Mouse (Mus musculus) brain, embryonic 14.5 days (tissue): ENCODE results near the gene Tcf20. TPM values are rescaled to one million over a fixed set of nuclear protein-coding genes. Genes with fewer than 3 reads are reported as not detected.

Experiments
- DNase-seq: peaks from one replicate; pipeline ENCODE4 v3.0.0-alpha.2; 2011; ENCODE audit warnings: low read depth
- CTCF ChIP-seq: fragments of 200-500 bp; IDR thresholded peaks from 2 replicates; pipeline ENCODE4 v1.5.1; 2012; ENCODE audit warnings: inconsistent platforms, mild to moderate bottlenecking, moderate library complexity, borderline replicate concordance; ENCODE audit not compliant: insufficient read depth, insufficient read length; ENCODE audit errors: extremely low read depth
- POLR2A ChIP-seq: fragments of 200-500 bp; IDR thresholded peaks from 2 replicates; pipeline ENCODE4 v1.6.1; 2012; ENCODE audit warnings: mild to moderate bottlenecking, inconsistent platforms, borderline replicate concordance; ENCODE audit not compliant: poor library complexity, insufficient read depth, insufficient read length, severe bottlenecking; ENCODE audit errors: extremely low read depth
- polyA plus RNA-seq: library from polyadenylated mRNA; depleted of rRNA; stranded (reverse); fragments of >200 nt; gene quantifications from 2 replicates; pipeline ENCODE4 v1.2.3, GENCODE M21; 2012; rRNA removed

Gene Tcf20
- polyA plus RNA-seq, 1 experiment = 46.8 TPM

GRCm38 (mm10) chr15:82765943-82766342 is 221.7 kb downstream of the Tcf20 start:
- no peak for DNase-seq
- TF ChIP-seq CTCF (no peak), POLR2A (no peak)

GRCm38 (mm10) chr15:82764881-82765280 is 222.8 kb downstream of the Tcf20 start:
- TF ChIP-seq CTCF (no peak), POLR2A (no peak)

GRCm38 (mm10) chr15:82763631-82764420 is 223.8 kb downstream of the Tcf20 start, which contains the start of gene Cyp2d40:
Cyp2d40 (minus strand) TSS chr15:82764183.
- TF ChIP-seq POLR2A = no peak
- TF ChIP-seq CTCF = no peak
- no peak for DNase-seq

More at GRCm38 (mm10) chr15:82764881-82765280, 222.8 kb downstream of the Tcf20 start:
- no peak for DNase-seq

Other genes with a start within 250 kb of the Tcf20 start
- gene Cyp2d40, start 223.7 kb downstream of the Tcf20 start, polyA plus RNA-seq = 0.05 and 0.16 TPM in 2 replicates
- 0.12 and 0.16 TPM in 2 replicates for gene Cyp2d26, start 193.6 kb downstream of the Tcf20 start, polyA plus RNA-seq
- 1.7 and 2.1 TPM in 2 replicates for gene Nfam1, start 45.4 kb upstream of the Tcf20 start, polyA plus RNA-seq
- 7.6 and 15.0 TPM in 2 replicates for gene Serhl, start 101.6 kb upstream of the Tcf20 start, polyA plus RNA-seq
- 106 and 111 TPM in 2 replicates for gene Rrp7a, start 134.9 kb upstream of the Tcf20 start, polyA plus RNA-seq
- gene Poldip3, start 161.5 kb upstream of the Tcf20 start, polyA plus RNA-seq = 92.9 and 101 TPM in 2 replicates
- 49.4 and 85.4 TPM in 2 replicates for gene Cyb5r3, start 184.7 kb upstream of the Tcf20 start, polyA plus RNA-seq